In the genomic region with DNA sequence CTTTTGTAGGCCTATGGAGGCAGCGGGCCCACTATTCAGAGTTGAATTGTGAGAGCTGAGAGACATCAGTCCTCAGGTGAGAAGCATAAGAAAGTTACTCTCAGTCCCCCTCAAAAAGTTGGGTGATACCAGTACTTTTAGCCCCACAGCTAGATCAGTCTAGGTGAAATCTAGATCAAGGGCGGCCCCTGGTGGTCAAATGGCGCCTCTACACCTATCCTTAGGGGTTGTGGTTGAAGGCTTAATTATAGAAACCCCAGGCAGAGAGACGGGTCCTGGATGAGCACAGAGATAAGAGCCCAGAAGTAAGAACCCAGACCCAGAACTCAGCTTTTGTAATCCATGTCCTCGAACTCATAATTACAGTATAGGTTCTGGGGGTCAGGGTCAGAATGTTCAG, we compare ENCODE assay signal across 8 mouse cellular contexts. TPM values are rescaled to one million over a fixed set of nuclear protein-coding genes. Genes with fewer than 3 reads are reported as not detected.
DNase-seq lines count a peak whose midpoint lies in the region; ATAC-seq and TF ChIP-seq lines count a peak whose summit lies in the region.

No protein-coding gene starts in this region.

- no peak for TF ChIP-seq POLR2A in heart, adult 2 months (IDR thresholded peaks at IDR 0.05; ENCODE audit: insufficient read depth, low read depth, low read length)

- no peaks in the 10 kb centered on the region for H3K36me3 ChIP-seq in heart, adult 2 months (ENCODE audit: control insufficient read depth, insufficient read depth, low read length)
- no peaks in the 10 kb centered on the region for H3K36me3 ChIP-seq in heart, embryonic 11.5 days (ENCODE audit: control insufficient read depth, insufficient read depth, low read length)
- no peaks in the 10 kb centered on the region for H3K36me3 ChIP-seq in midbrain, embryonic 11.5 days (ENCODE audit: control insufficient read depth, insufficient read depth, low read length)

- no peak overlapping the region for H3K9ac ChIP-seq in heart, adult 2 months (ENCODE audit: low read depth, low read length)
- H3K9ac ChIP-seq in heart, embryonic 11.5 days (ENCODE audit: low read depth, low read length) = no peak overlapping the region
- no peak overlapping the region for H3K9ac ChIP-seq in midbrain, embryonic 11.5 days (ENCODE audit: low read length)

- H3K27me3 ChIP-seq in heart, adult 2 months (ENCODE audit: control insufficient read depth, insufficient read depth, low read length) = no peaks in the 10 kb centered on the region
- H3K27me3 ChIP-seq in heart, embryonic 11.5 days (ENCODE audit: control insufficient read depth, insufficient read depth, low read length) = peaks cover 37% of the 10 kb centered on the region
- peaks cover 40% of the 10 kb centered on the region for H3K27me3 ChIP-seq in midbrain, embryonic 11.5 days (ENCODE audit: control insufficient read depth, insufficient read depth, low read length)

- DNase-seq in heart, adult 2 months = peak; percentile 77 to 87
- DNase-seq in adrenal gland, postnatal 10 days = peak; percentile 90
- DNase-seq in embryo, embryonic 11 days = peak; percentile 83
- DNase-seq in heart, adult 9 months (ENCODE audit: low spot score in 2 of 2) = peak; percentile 64 to 83
- peak; percentile 80 to 84 for DNase-seq in left cerebral cortex, adult 2 months (ENCODE audit: extremely low spot score in 1 of 2, low spot score in 2 of 2)
- peak; percentile 98 for DNase-seq in midbrain, embryonic 11.5 days (ENCODE audit: low spot score, missing footprints)
- DNase-seq in spleen, adult 18-20 months = peak; percentile 57 to 82

- no peaks in the 10 kb centered on the region for H3K79me2 ChIP-seq in heart, adult 2 months (replicated peaks; ENCODE audit: control insufficient read depth, insufficient read depth, low read length)

- H3K27ac ChIP-seq in heart, adult 2 months = no peak overlapping the region
- no peak overlapping the region for H3K27ac ChIP-seq in heart, embryonic 11.5 days (ENCODE audit: low read depth, low read length)
- H3K27ac ChIP-seq in left cerebral cortex, adult 2 months = no peak overlapping the region
- no peak overlapping the region for H3K27ac ChIP-seq in midbrain, embryonic 11.5 days (ENCODE audit: low read depth, low read length)

- H3K9me3 ChIP-seq in heart, embryonic 11.5 days (replicated peaks; ENCODE audit: control insufficient read depth, low read length) = no peaks in the 10 kb centered on the region
- no peaks in the 10 kb centered on the region for H3K9me3 ChIP-seq in midbrain, embryonic 11.5 days (ENCODE audit: control insufficient read depth, low read length)

- H3K4me1 ChIP-seq in heart, adult 2 months (ENCODE audit: control insufficient read depth, insufficient read depth, low read length) = peaks cover 3% of the 10 kb centered on the region
- peaks cover 3% of the 10 kb centered on the region; the same call in 1 of the 2 replicates for H3K4me1 ChIP-seq in heart, embryonic 11.5 days (ENCODE audit: control insufficient read depth, insufficient read depth, low read length)
- peaks cover 13% of the 10 kb centered on the region for H3K4me1 ChIP-seq in midbrain, embryonic 11.5 days (ENCODE audit: control insufficient read depth, insufficient read depth, low read length)

- intact Hi-C loops in heart, adult 2 months (cut with DNase I) = loop anchor here (5.0 kb wide), 1 partner anchor 236 kb away; no protein-coding TSS in a partner anchor
- intact Hi-C loops in left cerebral cortex, adult 2 months (cut with DNase I) = loop anchor here (1.0 to 2.0 kb wide), 4 partner anchors 104 to 221 kb away; no protein-coding TSS in a partner anchor

- TF ChIP-seq CTCF in heart, adult 2 months (IDR thresholded peaks at IDR 0.05) = peak; percentile 89
- TF ChIP-seq CTCF in left cerebral cortex, adult 2 months (IDR thresholded peaks at IDR 0.05) = peak; percentile 86

- TF ChIP-seq EP300 in heart, adult 2 months (IDR thresholded peaks at IDR 0.05; ENCODE audit: insufficient read depth, low read depth, low read length) = peak; percentile 77; the same call in 1 of the 2 replicates

- 0% methylated on average over 5 of the region's 5 CpGs for WGBS in heart, adult 2 months
- 2% methylated on average over 5 of the region's 5 CpGs for WGBS in heart, embryonic 11.5 days (ENCODE audit: insufficient replicate concordance)
- under 1% methylated on average over 5 of the region's 5 CpGs for WGBS in midbrain, embryonic 11.5 days

- ATAC-seq in heart, embryonic 11.5 days (replicated peaks; ENCODE audit: insufficient number of reproducible peaks, low FRiP score, low TSS enrichment) = no peak
- no peak for ATAC-seq in midbrain, embryonic 11.5 days (ENCODE audit: low FRiP score)

- H3K4me2 ChIP-seq in heart, embryonic 11.5 days = no peak overlapping the region
- no peak overlapping the region for H3K4me2 ChIP-seq in midbrain, embryonic 11.5 days

- no peak overlapping the region for H3K4me3 ChIP-seq in heart, adult 2 months
- H3K4me3 ChIP-seq in heart, embryonic 11.5 days (ENCODE audit: low read depth, low read length) = no peak overlapping the region
- H3K4me3 ChIP-seq in left cerebral cortex, adult 2 months = no peak overlapping the region
- no peak overlapping the region for H3K4me3 ChIP-seq in midbrain, embryonic 11.5 days (ENCODE audit: low read depth, low read length)

RNA-seq across cellular contexts. Expression of a gene that starts 9.6 kb away (rescaled TPM):
- total RNA-seq in heart, adult 2 months (2021) = 10 to 100 TPM; 11.2 to 12.3 TPM
- 6.1 and 7.6 TPM in 2 replicates for polyA plus RNA-seq in heart, adult 2 months (2012; rRNA removed)
- polyA plus RNA-seq in heart, embryonic 11.5 days (2014; fragmentation: Nextera tagmentation; extraction: Ambion mirVana) = 5.0 and 6.0 TPM in 2 replicates
- 1 to 10 TPM; 5.0 to 6.9 TPM for total RNA-seq in adrenal gland, postnatal 10 days (2021)
- total RNA-seq in left cerebral cortex, adult 2 months (2021) = 10 to 100 TPM in 1 of 2 experiments, 1 to 10 TPM in 1; 9.7 to 11.1 TPM
- polyA plus RNA-seq in midbrain, embryonic 11.5 days (2014; fragmentation: Nextera tagmentation; extraction: Ambion mirVana) = 3.9 and 4.6 TPM in 2 replicates

RNA-seq across cellular contexts. Expression of a gene that starts 12.9 kb away (rescaled TPM):
- total RNA-seq in heart, adult 2 months (2021) = 100 to 1,000 TPM; 274 to 297 TPM
- 49.0 and 68.7 TPM in 2 replicates for polyA plus RNA-seq in heart, adult 2 months (2012; rRNA removed)
- polyA plus RNA-seq in heart, embryonic 11.5 days (2014; fragmentation: Nextera tagmentation; extraction: Ambion mirVana) = 6.1 and 7.6 TPM in 2 replicates
- total RNA-seq in adrenal gland, postnatal 10 days (2021) = 100 to 1,000 TPM; 145 to 200 TPM
- total RNA-seq in left cerebral cortex, adult 2 months (2021) = 100 to 1,000 TPM; 347 to 350 TPM
- 2.2 and 2.5 TPM in 2 replicates for polyA plus RNA-seq in midbrain, embryonic 11.5 days (2014; fragmentation: Nextera tagmentation; extraction: Ambion mirVana)

RNA-seq across cellular contexts. Expression of a gene that starts 18.3 kb away (rescaled TPM):
- 10 to 100 TPM; 27.4 to 29.7 TPM for total RNA-seq in heart, adult 2 months (2021)
- polyA plus RNA-seq in heart, adult 2 months (2012; rRNA removed) = 13.4 and 21.2 TPM in 2 replicates
- 51.5 and 52.2 TPM in 2 replicates for polyA plus RNA-seq in heart, embryonic 11.5 days (2014; fragmentation: Nextera tagmentation; extraction: Ambion mirVana)
- 10 to 100 TPM; 39.2 to 40.0 TPM for total RNA-seq in adrenal gland, postnatal 10 days (2021)
- 10 to 100 TPM; 23.9 to 25.8 TPM for total RNA-seq in left cerebral cortex, adult 2 months (2021)
- polyA plus RNA-seq in midbrain, embryonic 11.5 days (2014; fragmentation: Nextera tagmentation; extraction: Ambion mirVana) = 37.3 and 37.8 TPM in 2 replicates

RNA-seq across cellular contexts. Expression of a gene that starts 27.4 kb away (rescaled TPM):
- total RNA-seq in heart, adult 2 months (2021) = 10 to 100 TPM; 85.1 to 87.6 TPM
- polyA plus RNA-seq in heart, adult 2 months (2012; rRNA removed) = 77.3 and 101 TPM in 2 replicates
- 125 and 127 TPM in 2 replicates for polyA plus RNA-seq in heart, embryonic 11.5 days (2014; fragmentation: Nextera tagmentation; extraction: Ambion mirVana)
- 100 to 1,000 TPM in 1 of 2 experiments, 10 to 100 TPM in 1; 89.4 to 108 TPM for total RNA-seq in adrenal gland, postnatal 10 days (2021)
- total RNA-seq in left cerebral cortex, adult 2 months (2021) = 10 to 100 TPM; 77.7 to 77.8 TPM
- polyA plus RNA-seq in midbrain, embryonic 11.5 days (2014; fragmentation: Nextera tagmentation; extraction: Ambion mirVana) = 87.7 and 100 TPM in 2 replicates

RNA-seq across cellular contexts. Expression of a gene that starts 33.7 kb away (rescaled TPM):
- total RNA-seq in heart, adult 2 months (2021) = 100 to 1,000 TPM; 352 to 416 TPM
- polyA plus RNA-seq in heart, adult 2 months (2012; rRNA removed) = 154 and 269 TPM in 2 replicates
- 830 and 894 TPM in 2 replicates for polyA plus RNA-seq in heart, embryonic 11.5 days (2014; fragmentation: Nextera tagmentation; extraction: Ambion mirVana)
- total RNA-seq in adrenal gland, postnatal 10 days (2021) = 100 to 1,000 TPM; 404 to 492 TPM
- total RNA-seq in left cerebral cortex, adult 2 months (2021) = 100 to 1,000 TPM; 459 to 496 TPM
- 708 and 747 TPM in 2 replicates for polyA plus RNA-seq in midbrain, embryonic 11.5 days (2014; fragmentation: Nextera tagmentation; extraction: Ambion mirVana)
